Mouse (Mus musculus) left cerebral cortex, postnatal 4 days (tissue): ENCODE data around the gene Lgalsl. TPM values are rescaled to one million over a fixed set of nuclear protein-coding genes. Genes with fewer than 3 reads are reported as not detected.

Source experiments
- DNase-seq: peaks from one replicate; pipeline ENCODE4 v3.0.0-alpha.2; 2022
- intact Hi-C: fragments of 180-260 bp; cut with DNase I; formaldehyde crosslinking; loops from one replicate; pipeline ENCODE4 v1.15.1; 2025
- total RNA-seq, 2 experiments: library from RNA; stranded (reverse); gene quantifications; 2 replicates each; pipeline ENCODE4 v1.2.3; 2021

The Lgalsl gene
- total RNA-seq, result 10 to 100 TPM; 86.3 to 90.8 TPM

DNA sequence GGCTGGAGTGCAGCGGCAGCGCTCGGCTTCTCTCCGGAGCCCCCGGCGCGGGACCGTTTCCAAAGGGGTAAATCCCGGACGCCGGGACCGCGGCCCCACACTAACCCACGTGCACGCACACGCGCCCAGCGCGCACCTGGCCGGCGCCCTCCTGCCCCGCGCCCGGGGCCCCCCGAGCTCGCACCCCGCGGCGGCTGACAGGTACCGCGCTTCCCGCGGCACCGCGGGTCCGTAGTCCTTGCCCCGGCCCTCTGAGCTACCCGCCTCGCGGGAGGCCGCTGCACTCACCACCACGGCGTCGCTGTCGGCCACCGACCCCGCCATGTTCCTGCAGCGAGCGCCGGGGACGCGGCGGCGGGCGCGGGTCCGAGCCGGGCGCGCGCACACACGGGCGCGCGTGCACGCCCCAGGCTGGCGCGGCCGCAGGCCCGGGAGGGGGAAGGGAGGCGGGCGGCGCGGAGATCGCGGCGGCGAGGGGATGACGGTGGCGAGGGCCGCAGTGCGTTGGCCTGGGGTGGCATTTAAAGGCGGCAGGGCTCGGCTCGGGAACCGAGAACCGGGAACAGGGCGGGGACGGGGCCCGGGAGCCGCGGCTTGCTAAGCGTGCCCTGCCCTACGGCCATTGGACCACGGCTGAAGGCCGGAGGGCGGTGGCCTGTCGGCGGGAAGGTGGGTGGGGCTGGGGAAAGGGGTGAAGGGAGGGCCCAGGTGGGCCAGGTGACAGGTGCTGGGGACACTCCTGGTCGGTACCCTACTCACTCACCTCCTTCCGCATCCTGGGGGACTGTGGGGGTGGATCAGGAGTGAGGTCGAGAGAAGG is at the start of gene Lgalsl:
Gene Lgalsl (minus strand): TSS at position 371 of the 820 bp plus-strand sequence.
- DNase-seq, result peak; percentile 70
- intact Hi-C loops, result loop anchor here (10.0 kb wide), 1 partner anchor 74 kb away; no protein-coding TSS in a partner anchor

DNA sequence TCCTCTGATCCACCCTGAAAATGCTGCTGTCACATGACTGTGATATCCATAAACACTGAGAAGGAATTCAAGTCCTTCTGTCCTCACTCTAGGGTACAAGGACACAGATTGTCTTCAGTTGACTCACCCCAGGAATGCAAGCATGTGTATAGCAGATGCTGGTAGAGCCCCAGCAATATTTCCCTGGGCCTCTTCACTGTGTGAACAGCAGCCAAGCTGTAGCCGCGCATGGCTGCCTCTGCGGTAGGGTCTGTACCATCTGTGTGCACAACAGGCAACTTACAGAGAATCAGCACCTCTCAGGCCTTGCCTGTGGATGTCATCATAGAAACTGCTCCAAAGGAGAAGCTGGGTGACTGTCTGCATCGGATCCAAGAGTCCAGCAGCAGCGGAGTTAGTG is 47.8 kb upstream of the Lgalsl start:
- intact Hi-C loops, result no loop called here
- DNase-seq, result peak; percentile 70

DNA sequence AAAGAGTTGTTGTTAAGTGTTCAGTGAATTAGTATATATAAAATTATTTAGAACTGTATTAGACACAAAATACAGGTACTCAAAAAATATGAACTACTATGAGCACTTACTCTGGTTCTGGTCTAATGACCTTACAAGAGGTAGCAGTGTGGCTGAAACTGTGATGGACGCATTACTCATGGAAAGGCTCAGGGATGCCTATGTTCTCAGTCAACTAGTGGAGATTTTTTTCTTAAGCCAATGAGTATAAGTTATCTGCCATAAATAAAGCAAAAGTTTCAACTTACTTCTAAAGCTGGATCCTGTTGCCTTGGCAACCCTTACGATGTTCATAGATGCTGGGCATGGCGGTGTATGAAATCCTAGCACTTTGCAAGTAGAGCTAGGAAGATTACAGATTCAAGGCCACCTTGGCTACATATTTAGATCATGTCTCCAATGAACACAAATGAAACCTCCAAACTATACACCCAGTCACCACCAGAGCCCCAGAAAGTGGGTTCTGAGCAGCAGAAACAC is 46.8 kb upstream of the Lgalsl start:
- intact Hi-C loops, result no loop called here

DNA sequence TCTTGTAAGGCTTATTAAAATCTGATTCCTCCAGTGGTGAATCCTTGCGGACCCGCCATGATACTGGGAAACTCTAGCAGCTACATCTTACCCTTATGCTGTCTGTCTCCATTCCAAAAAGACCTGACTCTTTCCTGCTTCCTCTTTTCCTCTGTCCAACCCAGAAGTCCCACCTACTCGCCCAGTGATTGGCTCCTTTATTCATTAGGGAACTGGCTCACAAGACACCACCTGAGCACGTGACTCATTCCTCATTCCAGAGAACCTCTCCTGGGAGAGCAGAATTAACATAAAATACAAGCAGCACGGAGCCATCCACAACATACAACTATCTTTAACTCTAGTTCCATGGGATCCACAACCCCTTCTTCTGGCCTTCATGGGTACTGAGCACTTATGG is 42.5 kb upstream of the Lgalsl start:
- intact Hi-C loops, result no loop called here

More for the DNA sequence above, 46.8 kb upstream of the Lgalsl start:
- DNase-seq, result no peak

DNA sequence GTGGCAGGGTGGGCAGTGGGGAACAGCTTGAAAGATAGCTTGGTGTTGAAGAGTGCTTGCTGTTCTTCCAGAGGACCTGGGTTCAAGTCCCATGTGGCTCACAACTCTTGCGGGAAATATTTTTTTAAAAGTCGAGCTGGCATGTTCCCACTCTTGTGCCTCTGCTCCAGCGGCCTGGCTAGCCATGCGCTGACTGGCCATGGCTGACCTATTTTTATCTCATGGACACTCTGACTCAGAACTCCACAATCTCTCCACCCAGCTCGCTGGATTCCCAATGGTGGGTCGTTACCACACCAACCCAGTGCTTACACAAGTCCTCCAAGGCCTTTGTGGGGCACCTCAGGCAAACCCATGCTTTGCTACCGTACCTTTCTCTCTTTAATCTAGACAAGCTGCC is 42.1 kb upstream of the Lgalsl start:
- intact Hi-C loops, result no loop called here
- no peak for DNase-seq

More for the DNA sequence above, 42.5 kb upstream of the Lgalsl start:
- DNase-seq, result no peak

DNA sequence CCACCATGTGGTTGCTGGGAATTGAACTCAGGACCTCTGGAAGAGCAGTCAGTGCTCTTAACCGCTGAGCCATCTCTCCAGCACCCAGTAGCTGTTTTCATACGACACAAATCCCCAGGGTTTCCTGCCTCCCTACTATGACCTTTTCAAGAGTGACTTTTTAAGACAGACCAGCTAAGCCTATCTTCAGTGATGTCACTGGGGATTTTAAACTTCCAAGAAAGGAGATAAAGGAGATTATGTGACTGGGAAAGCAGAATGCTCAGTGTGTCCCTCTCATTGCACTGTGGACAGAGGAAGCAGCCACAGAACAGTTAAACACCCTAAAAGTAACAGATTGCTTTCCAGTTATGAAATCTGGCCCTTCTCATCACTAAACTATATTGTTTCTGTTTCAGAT is 41.6 kb upstream of the Lgalsl start:
- intact Hi-C loops, result no loop called here
- DNase-seq, result no peak

DNA sequence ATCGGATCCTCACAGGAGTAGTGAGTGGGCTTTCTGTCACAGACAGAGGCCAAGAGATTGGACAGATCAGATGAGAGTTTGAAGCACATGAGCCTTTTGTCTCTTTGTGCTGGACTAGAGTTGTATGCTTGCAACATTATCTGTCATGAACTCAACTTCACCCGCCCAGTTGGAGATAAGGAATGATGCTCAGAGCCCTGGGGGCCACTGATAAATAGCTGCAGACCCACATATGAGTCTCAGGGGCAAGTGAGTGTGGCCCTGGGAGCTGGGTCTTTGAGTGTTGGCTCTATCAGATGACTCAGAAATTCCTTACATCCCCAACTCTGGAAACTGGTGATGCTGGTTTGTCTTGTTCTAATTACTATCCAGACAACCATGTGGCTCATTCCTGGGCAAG is 39.1 kb upstream of the Lgalsl start:
- intact Hi-C loops, result no loop called here
- no peak for DNase-seq

DNA sequence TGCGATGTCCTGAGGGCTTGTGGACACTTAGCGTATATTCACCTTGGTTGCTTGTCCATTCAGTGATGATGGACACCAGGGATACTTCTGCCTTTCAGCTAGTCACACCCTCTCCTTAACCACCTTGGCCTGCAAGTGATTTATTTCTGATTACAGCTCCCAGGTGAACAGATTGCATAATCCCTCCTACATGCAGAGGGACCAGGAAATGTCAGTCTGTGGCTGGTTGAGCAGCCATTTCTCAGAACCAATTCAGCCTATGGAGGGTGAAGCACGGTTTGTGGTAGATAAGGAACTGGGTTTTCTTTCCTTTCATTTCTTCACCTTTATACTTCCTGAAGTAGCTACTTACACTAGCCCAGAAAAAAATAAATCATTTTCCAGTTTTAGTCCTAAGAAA is 34.6 kb upstream of the Lgalsl start:
- intact Hi-C loops, result no loop called here
- DNase-seq, result no peak

DNA sequence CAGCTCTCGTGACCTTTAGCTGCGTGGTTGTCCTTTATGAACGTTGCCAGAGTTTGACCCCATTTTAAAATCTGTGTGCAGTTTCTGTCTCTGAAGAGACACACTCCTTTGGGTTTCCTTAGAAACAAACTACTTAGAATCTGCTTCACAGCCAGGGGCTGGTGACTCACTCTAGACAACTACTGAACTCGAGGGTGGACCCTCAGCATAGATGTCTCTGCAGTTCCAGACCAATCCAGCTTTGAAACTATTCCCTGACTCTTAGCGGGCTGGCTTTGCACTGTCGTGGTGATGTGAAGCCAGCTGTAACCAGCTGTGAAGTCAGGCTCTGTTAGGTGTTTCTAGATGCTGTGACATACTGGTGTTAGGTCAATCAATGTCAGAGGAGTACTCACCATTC is 33.8 kb upstream of the Lgalsl start:
- DNase-seq, result no peak
- intact Hi-C loops, result no loop called here

DNA sequence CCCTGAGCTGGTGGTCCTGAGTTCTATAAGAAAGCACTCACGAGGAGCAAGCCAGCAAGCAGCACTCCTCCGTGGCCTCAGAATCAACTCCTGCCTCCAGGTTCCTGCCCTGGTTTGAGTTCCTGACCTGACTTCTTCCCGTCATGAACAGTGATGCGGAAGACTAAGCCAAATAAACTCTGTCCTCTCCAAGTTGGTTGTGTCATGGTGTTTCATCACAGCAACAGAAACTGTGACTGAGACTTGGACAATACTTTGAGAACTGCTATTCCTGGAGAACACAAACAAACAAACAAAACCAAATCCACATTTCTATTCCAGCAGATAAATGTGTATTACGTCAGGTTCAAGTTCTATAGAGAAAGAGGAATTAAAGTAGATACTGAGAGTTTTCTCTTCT is 31.2 kb upstream of the Lgalsl start:
- DNase-seq, result no peak
- intact Hi-C loops, result no loop called here

DNA sequence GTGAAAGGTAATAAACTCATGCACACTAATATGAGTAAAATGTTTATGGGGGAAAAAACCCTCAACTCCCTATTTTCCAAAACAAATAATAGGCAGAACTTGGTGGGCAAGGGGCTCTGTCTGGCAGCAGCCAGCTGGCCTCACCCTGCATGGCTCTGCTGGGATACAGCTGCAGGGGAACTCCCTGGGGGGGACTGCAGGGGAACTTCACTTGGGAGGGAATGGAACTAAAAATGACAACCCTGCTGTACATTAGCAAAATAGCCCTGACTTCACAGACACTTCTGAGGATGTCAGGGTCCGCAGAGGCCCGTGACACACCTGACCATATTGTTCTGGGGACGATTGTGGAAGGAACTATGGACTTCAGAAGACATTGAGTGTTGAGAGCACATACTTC is 29.5 kb upstream of the Lgalsl start:
- intact Hi-C loops, result no loop called here
- DNase-seq, result no peak

DNA sequence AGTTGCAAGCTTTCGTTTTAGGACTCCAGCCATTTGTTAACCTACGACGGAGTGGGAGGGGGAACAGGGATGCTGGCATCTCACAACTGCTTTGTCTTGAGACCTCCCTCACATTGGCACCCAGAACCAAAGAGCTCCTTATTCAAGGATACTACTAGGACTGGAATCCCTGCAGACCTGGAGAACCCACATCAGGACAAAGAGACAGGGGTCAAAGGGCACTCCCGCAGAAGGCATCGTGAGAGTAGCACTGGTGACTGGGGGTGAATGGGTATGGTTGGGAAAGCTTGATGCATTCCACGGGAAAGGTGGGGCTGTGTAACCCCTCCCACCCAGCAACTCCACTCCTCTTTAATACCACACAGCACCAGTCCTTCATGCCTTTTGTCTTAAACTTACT is 29.0 kb upstream of the Lgalsl start:
- intact Hi-C loops, result no loop called here
- no peak for DNase-seq

DNA sequence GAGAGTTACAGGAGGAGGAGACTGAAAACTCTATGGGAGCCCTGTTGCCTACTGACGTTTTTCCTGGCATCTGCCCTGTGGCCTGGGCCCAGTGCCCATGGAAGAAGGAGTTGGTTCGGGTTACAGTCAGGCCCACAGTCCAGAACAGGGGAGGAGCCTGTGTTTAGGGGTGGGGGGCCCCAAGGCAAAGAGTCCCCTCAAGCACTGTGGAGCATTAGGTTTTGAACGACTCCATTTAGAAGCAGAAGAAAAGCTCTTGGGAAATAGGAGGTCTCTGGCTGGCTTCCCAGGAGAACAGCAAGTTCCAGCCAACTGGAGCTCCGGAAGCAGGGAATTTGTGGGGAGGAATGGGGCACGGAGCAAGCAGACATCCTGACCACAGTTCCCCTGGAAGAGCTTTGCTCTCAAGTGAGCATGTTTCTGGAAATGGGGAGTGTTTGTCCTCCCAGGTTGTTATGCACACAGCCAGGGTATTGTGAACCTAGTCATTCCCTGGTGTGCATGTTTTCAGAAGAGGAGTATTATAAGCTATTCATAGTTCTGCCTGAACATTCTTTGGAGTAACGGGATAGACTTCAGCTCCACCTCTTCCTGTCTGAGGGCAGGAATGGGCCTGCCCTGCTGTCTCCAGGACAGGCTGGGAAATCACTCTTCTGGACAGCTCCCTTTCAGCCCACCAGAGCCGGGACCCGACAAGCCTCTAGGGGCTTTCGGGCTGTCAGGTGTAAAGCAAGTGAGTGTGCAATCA is 28.2 kb upstream of the Lgalsl start:
- DNase-seq, result peak; percentile 87
- intact Hi-C loops, result no loop called here

DNA sequence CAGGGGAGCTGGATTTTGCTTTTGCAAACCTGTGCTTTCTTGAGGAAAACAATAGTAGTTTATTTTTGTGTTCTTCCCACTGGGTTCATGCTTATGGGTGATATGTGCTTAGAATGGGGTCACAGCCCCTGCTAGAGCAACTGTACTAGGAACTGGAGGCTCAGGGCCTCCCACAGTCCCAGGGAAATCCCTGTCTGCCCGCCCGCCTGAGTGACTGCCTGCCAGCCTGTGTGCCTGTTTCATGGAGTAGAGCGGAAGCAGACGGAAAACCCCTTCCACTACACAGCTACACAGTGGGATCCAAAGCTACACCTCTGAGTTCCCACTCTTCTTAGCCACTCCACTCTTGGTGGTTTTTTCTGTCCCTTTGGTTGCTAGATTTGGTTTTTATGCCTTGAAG is 27.1 kb upstream of the Lgalsl start:
- no peak for DNase-seq
- intact Hi-C loops, result no loop called here

DNA sequence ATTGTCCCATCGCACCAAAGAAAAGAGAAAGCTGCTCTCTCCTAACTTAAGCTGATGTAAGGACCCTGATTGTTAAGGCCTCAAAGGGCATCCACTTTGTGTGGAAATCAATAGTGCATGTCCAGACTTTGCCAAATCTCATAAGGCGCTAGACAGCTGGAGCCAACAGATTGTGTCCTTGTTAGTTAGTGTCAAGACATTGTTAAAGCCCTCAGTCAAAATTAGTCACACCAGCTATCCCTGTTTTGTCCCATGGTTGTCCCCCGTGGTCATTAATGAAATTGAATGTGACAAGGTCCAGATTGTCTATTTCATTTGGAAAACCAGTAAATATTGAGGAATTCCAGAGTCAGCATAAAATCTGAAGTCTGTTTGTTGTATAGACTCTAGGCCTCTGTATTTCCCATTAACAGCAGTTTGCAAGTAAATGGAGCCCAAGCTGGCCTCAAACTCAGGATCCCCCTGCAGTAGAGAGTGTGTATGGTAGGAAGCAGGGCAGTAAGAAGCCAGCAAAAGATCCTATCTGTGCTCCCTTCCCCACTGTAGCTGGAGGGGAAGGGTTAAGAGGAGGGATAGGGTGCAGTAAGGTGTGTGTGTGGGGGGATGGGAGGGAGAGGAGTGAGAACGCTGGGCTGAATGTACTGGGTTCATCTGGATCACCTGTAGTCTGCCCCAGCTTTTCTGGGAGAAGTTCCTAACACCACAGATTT is 23.3 kb upstream of the Lgalsl start:
- intact Hi-C loops, result no loop called here

DNA sequence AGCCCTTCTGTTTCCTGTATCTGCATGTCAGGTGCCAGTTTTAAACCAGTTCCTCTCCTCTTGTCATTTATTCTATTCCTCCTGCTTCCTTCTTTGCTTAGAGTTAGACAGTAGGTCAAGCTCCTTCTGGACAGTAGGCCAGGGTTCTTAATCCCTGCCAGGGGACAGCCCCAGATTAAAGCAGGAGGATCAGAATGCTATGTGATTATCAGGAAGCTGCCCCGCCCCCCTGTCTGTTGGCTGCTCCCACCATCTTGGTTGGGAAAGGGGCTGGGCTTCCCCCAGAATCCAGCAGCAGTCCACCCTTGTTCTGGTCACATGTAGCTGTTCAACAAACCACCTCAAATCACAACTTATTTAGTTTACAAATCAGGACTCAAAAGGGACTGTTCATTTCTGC is 19.3 kb upstream of the Lgalsl start:
- intact Hi-C loops, result no loop called here
- no peak for DNase-seq

More for the DNA sequence above, 23.3 kb upstream of the Lgalsl start:
- DNase-seq, result no peak

DNA sequence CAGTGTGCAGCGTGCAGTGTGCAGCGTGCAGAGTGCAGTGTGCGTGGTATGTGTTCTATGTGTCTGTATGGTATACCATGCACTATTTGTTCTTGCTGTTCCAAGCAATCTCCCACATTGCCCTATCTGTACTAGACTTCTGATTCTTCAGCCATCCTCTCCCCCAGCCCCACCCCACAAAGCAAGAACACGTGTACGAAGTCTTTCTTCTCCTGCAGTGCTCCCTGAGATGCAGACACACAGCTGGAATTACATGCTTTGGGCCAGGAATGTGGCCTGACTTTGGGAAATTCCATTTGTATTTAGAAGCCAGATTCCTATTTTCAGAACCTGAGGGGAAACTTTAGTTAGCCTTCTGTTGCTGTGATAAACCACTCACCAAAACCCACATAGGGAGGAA is 18.5 kb upstream of the Lgalsl start:
- intact Hi-C loops, result no loop called here
- no peak for DNase-seq

DNA sequence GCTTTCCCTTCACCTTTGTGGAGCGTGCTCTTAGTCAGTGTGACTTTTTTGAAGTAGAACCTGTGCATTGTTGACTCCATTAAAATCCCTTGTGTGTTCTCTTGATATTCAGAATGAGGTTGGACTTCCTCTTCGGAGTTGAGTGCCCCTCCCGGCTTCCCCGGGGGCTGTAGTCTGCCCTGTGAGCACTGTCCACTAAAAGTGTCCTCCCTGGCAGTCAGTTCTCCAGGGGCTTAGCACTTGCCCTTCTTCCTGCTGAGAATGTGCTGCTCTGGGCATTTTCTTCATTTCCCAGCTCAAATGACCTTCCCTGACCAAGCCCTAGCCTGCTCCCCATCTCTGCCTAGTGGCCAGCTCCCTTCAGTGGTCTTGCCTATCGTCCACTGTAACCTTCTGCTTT is 6.5 kb upstream of the Lgalsl start:
- intact Hi-C loops, result loop anchor here (10.0 kb wide), 1 partner anchor 67 kb away; no protein-coding TSS in a partner anchor
- no peak for DNase-seq

DNA sequence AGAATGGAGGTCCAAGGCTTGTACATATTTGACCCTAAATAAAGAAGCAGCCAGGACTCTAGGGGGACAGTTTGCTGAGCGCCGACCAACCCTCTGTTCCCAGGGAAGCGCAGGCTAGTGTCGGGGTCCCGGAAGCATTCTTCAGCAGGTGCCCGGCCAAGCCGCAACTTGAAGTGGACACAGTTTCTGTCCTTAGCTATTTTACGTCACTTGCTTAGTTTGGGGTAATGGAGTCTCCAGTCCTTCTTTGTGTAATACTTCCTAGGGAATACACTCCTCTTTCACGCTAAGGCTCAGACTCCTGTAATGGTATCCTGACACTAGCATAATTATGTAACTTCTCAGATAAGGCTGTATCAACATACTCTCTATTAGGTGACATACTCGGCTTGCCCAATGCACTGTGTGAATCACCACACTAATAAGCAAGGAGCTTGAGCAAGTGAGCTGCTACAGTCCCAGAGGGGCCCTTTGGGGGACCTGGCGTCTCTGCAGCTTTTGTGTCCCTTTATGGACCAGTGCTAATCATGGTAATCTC is 813 bp upstream of the Lgalsl start:
- intact Hi-C loops, result loop anchor here (10.0 kb wide), 1 partner anchor 73 kb away; no protein-coding TSS in a partner anchor
- no peak for DNase-seq

DNA sequence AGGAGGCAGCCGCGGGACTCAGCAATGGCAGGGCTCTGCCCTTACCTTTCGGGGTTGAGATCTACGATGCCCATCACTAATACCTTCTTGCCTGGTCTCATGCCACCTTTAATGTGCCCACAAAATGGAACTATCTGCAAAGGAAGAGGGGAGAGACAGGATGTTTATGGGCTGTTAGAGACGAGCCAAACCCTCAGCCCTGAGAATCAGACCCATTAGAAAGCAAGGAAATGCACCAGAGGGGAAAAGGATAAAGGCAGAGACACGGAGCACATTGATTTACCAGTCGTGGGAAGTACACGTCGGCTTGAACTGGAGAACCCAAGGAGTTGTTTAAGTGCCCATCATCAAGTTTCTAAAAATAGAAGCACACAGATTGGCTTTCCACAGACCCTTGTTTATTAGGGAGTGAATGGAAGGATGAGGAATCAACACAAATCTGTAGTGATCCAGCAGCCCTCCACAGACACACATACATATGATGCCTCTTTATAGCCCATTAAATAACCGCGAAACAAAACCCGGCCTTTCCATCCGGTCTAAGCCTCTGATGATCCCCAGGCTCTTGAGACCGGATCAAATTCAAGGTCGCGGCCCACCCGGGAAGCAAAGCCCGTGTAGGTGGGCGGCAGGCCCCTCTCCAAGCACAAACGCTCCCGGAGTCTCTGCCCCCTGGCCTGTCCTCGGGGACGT is 717 bp downstream of the Lgalsl start:
- intact Hi-C loops, result loop anchor here (10.0 kb wide), 1 partner anchor 75 kb away; no protein-coding TSS in a partner anchor
- DNase-seq, result no peak
